Mouse (Mus musculus) neural tube, embryonic 11.5 days (tissue): Measurements from ENCODE around the gene Mag. TPM values are rescaled to one million over a fixed set of nuclear protein-coding genes. Genes with fewer than 3 reads are reported as not detected.

Experiments
- ATAC-seq: fragments of 200-750 bp; cut with Nextera tagmentation; 2 replicates; pipeline ENCODE4 v1.8.0; 2017; ENCODE audit warnings: moderate number of reproducible peaks, mild to moderate bottlenecking, moderate TSS enrichment, moderate library complexity; ENCODE audit not compliant: insufficient read depth, low FRiP score, low TSS enrichment
- DNase-seq: peaks from one replicate; pipeline ENCODE4 v3.0.0-alpha.2; 2015; ENCODE audit warnings: low spot score
- H3K27ac ChIP-seq: fragments of 300-500 bp; sonication (generic); 2 replicates; pipeline ENCODE4 v1.5.1; 2014; ENCODE audit warnings: low read depth, mild to moderate bottlenecking, low read length
- H3K27me3 ChIP-seq: fragments of 300-500 bp; sonication (generic); 2 replicates; pipeline ENCODE4 v1.6.1; 2014; ENCODE audit warnings: mild to moderate bottlenecking, low read length, mixed read lengths; ENCODE audit not compliant: control insufficient read depth, insufficient read depth
- H3K36me3 ChIP-seq: fragments of 300-500 bp; sonication (generic); 2 replicates; pipeline ENCODE4 v1.6.1; 2014; ENCODE audit warnings: mild to moderate bottlenecking, low read length, moderate library complexity, mixed read lengths; ENCODE audit not compliant: control insufficient read depth, insufficient read depth
- H3K4me1 ChIP-seq: fragments of 300-500 bp; sonication (generic); 2 replicates; pipeline ENCODE4 v1.6.1; 2014; ENCODE audit warnings: low read length, mixed read lengths; ENCODE audit not compliant: control insufficient read depth, insufficient read depth
- H3K4me2 ChIP-seq: fragments of 300-500 bp; sonication (generic); 2 replicates; pipeline ENCODE4 v1.6.1; 2014; ENCODE audit warnings: low read depth, mild to moderate bottlenecking, moderate library complexity
- H3K4me3 ChIP-seq: fragments of 300-500 bp; sonication (generic); 2 replicates; pipeline ENCODE4 v1.5.1; 2014; ENCODE audit warnings: low read depth, low read length
- H3K9ac ChIP-seq: fragments of 300-500 bp; sonication (generic); 2 replicates; pipeline ENCODE4 v1.6.1; 2014; ENCODE audit warnings: mild to moderate bottlenecking, low read length
- H3K9me3 ChIP-seq: fragments of 300-500 bp; sonication (generic); 2 replicates; pipeline ENCODE4 v1.6.1; 2016; ENCODE audit warnings: low read length; ENCODE audit not compliant: control insufficient read depth
- WGBS: fragments of 180-500 bp; shearing (Covaris S2); extraction: QIAGEN DNeasy Blood & Tissue Kit; methylation state at CpG from one replicate; pipeline ENCODE4 v1.1.7; 2014; 5-methylcytosine and 5-hydroxymethylcytosine counted together
- polyA plus RNA-seq: library from polyadenylated mRNA; unstranded; fragments of >200 nt; fragmentation: Nextera tagmentation; extraction: Ambion mirVana; gene quantifications from 2 replicates; pipeline ENCODE4 v1.2.1, GENCODE M21; 2014

Gene Mag
- polyA plus RNA-seq, 1 experiment from 2014 or later, result 0.41 TPM

GRCm38 (mm10) chr7:30920217-30920616, 5.5 kb upstream of the Mag start:
- no peaks in the 10 kb centered on the region for H3K4me1 ChIP-seq
- DNase-seq (no peak), ATAC-seq (no peak)
- H3K27ac ChIP-seq, result no peak overlapping the region
- no peak overlapping the region for H3K4me3 ChIP-seq
- 62% methylated on average over 3 of the region's 3 CpGs for whole genome bisulfite sequencing
- H3K4me2 ChIP-seq, result no peak overlapping the region
- H3K27me3 ChIP-seq, result no peaks in the 10 kb centered on the region
- no peaks in the 10 kb centered on the region for H3K36me3 ChIP-seq
- H3K9ac ChIP-seq, result no peak overlapping the region
- H3K9me3 ChIP-seq, result no peaks in the 10 kb centered on the region

- Histone ChIP-seq H3K27me3 (no peaks in the 10 kb centered on the region), H3K27ac (no peak overlapping the region), H3K36me3 (no peaks in the 10 kb centered on the region), H3K9ac (no peak overlapping the region), H3K9me3 (no peaks in the 10 kb centered on the region), H3K4me1 (no peaks in the 10 kb centered on the region), H3K4me3 (no peak overlapping the region), H3K4me2 (no peak overlapping the region)
- no peak for DNase-seq
- ATAC-seq, result no peak
- WGBS, result 78% methylated on average over 4 of the region's 4 CpGs
Measured at GRCm38 (mm10) chr7:30917219-30917618, 2.5 kb upstream of the Mag start.

- Histone ChIP-seq H3K9ac (no peak overlapping the region), H3K4me2 (no peak overlapping the region), H3K4me1 (no peaks in the 10 kb centered on the region), H3K27ac (no peak overlapping the region), H3K36me3 (no peaks in the 10 kb centered on the region), H3K27me3 (no peaks in the 10 kb centered on the region), H3K4me3 (no peak overlapping the region), H3K9me3 (no peaks in the 10 kb centered on the region)
- WGBS, result 37% methylated on average over 6 of the region's 6 CpGs
- no peak for DNase-seq
- ATAC-seq, result no peak
Measured at GRCm38 (mm10) chr7:30916713-30917112, 2.0 kb upstream of the Mag start.

GRCm38 (mm10) chr7:30909773-30910172, 4.9 kb downstream of the Mag start:
- ATAC-seq, result no peak
- Histone ChIP-seq H3K4me3 (no peak overlapping the region), H3K36me3 (no peaks in the 10 kb centered on the region), H3K9me3 (no peaks in the 10 kb centered on the region), H3K4me1 (no peaks in the 10 kb centered on the region), H3K4me2 (no peak overlapping the region), H3K27ac (no peak overlapping the region), H3K9ac (no peak overlapping the region), H3K27me3 (no peaks in the 10 kb centered on the region)
- WGBS, result 87% methylated on average over 6 of the region's 6 CpGs
- no peak for DNase-seq

GRCm38 (mm10) chr7:30908992-30909431, 5.7 kb downstream of the Mag start:
- peak; percentile 31; the same call in 1 of the 2 replicates for ATAC-seq
- Histone ChIP-seq H3K9ac (no peak overlapping the region), H3K27ac (no peak overlapping the region)

GRCm38 (mm10) chr7:30908277-30908991, 6.2 kb downstream of the Mag start:
- H3K4me3 ChIP-seq, result peak overlapping the region; percentile 15
- ATAC-seq (peak; percentile 71), DNase-seq (peak; percentile 53)
- H3K4me2 ChIP-seq, result peak overlapping the region; percentile 51
- H3K9me3 ChIP-seq, result no peaks in the 10 kb centered on the region
- no peaks in the 10 kb centered on the region for H3K4me1 ChIP-seq
- H3K9ac ChIP-seq, result no peak overlapping the region
- no peaks in the 10 kb centered on the region for H3K36me3 ChIP-seq
- no peak overlapping the region for H3K27ac ChIP-seq
- 2% methylated on average over 21 of the region's 26 CpGs for WGBS
- H3K27me3 ChIP-seq, result no peaks in the 10 kb centered on the region

More at GRCm38 (mm10) chr7:30908992-30909431, 5.7 kb downstream of the Mag start:
- H3K4me2 ChIP-seq, result peak overlapping the region; percentile 51
- no peaks in the 10 kb centered on the region for H3K36me3 ChIP-seq
- no peaks in the 10 kb centered on the region for H3K4me1 ChIP-seq
- H3K9me3 ChIP-seq, result no peaks in the 10 kb centered on the region
- DNase-seq, result no peak
- H3K4me3 ChIP-seq, result no peak overlapping the region
- 28% methylated on average over 17 of the region's 17 CpGs for WGBS
- no peaks in the 10 kb centered on the region for H3K27me3 ChIP-seq

GRCm38 (mm10) chr7:30904042-30904441, 10.6 kb downstream of the Mag start:
- H3K27ac ChIP-seq, result no peak overlapping the region
- DNase-seq, result no peak
- H3K4me2 ChIP-seq, result no peak overlapping the region
- H3K4me3 ChIP-seq, result no peak overlapping the region
- H3K4me1 ChIP-seq, result no peaks in the 10 kb centered on the region
- no peak overlapping the region for H3K9ac ChIP-seq
- no peaks in the 10 kb centered on the region for H3K36me3 ChIP-seq
- H3K9me3 ChIP-seq, result no peaks in the 10 kb centered on the region
- 60% methylated on average over 4 of the region's 4 CpGs for WGBS
- ATAC-seq, result no peak
- H3K27me3 ChIP-seq, result no peaks in the 10 kb centered on the region

GRCm38 (mm10) chr7:30895217-30895616, 19.5 kb downstream of the Mag start:
- 91% methylated on average over 3 of the region's 3 CpGs for WGBS

GRCm38 (mm10) chr7:30892515-30892914, 22.2 kb downstream of the Mag start:
- no peaks in the 10 kb centered on the region for H3K9me3 ChIP-seq

More at GRCm38 (mm10) chr7:30895217-30895616, 19.5 kb downstream of the Mag start:
- Histone ChIP-seq H3K9me3 (no peaks in the 10 kb centered on the region), H3K9ac (no peak overlapping the region), H3K4me2 (no peak overlapping the region), H3K4me3 (no peak overlapping the region), H3K27me3 (no peaks in the 10 kb centered on the region), H3K36me3 (no peaks in the 10 kb centered on the region), H3K4me1 (no peaks in the 10 kb centered on the region), H3K27ac (no peak overlapping the region)
- ATAC-seq (no peak), DNase-seq (no peak)

More at GRCm38 (mm10) chr7:30892515-30892914, 22.2 kb downstream of the Mag start:
- H3K36me3 ChIP-seq, result no peaks in the 10 kb centered on the region
- ATAC-seq, result no peak
- no peak overlapping the region for H3K9ac ChIP-seq
- no peaks in the 10 kb centered on the region for H3K4me1 ChIP-seq
- H3K27me3 ChIP-seq, result no peaks in the 10 kb centered on the region
- no peak overlapping the region for H3K4me3 ChIP-seq
- 56% methylated on average over 3 of the region's 3 CpGs for WGBS
- DNase-seq, result no peak
- no peak overlapping the region for H3K4me2 ChIP-seq
- H3K27ac ChIP-seq, result no peak overlapping the region
